ENCODE assay signal across 13 mouse cellular contexts in genomic region chr12:15840864-15841557, GRCm38 (mm10).
"Had no signal": no experiment of that assay in that cellular context is flagged by ENCODE, and none has a peak within 500 bp of the region (broad histone marks: within the 10 kb centered on the region; RNA-seq: fewer than 3 reads in every experiment).

No protein-coding gene starts in this region.

- H3K36me3 ChIP-seq: limb, embryonic 13.5 days; neural tube, embryonic 15.5 days had no signal

- H3K27me3 ChIP-seq: limb, embryonic 13.5 days; neural tube, embryonic 15.5 days had no signal

- H3K9ac ChIP-seq: limb, embryonic 13.5 days; liver, embryonic 14.5 days; neural tube, embryonic 15.5 days had no signal

- H3K4me1 ChIP-seq: limb, embryonic 13.5 days; neural tube, embryonic 15.5 days had no signal

- H3K4me3 ChIP-seq: layer of hippocampus, adult 2 months; limb, embryonic 13.5 days; myocyte; neural tube, embryonic 15.5 days had no signal

- H3K27ac ChIP-seq: layer of hippocampus, adult 2 months; limb, embryonic 13.5 days; liver, embryonic 14.5 days; neural tube, embryonic 15.5 days; stomach, postnatal 0 days had no signal

- ATAC-seq: inflammation-experienced regulatory T-cells, adult 6 months; intestine, postnatal 0 days had no signal

- H3K9me3 ChIP-seq: limb, embryonic 13.5 days; neural tube, embryonic 15.5 days had no signal

- H3K4me2 ChIP-seq: limb, embryonic 13.5 days; neural tube, embryonic 15.5 days had no signal

- DNase-seq: left cerebral cortex, postnatal 4 days; lung, adult 18-20 months; midbrain, embryonic 14.5 days; right cerebral cortex, adult 18-20 months; thymus, postnatal 14 days had no signal
